Mouse (Mus musculus) liver, postnatal 0 days (tissue): ENCODE results near the gene 1600014C10Rik. TPM values are rescaled to one million over a fixed set of nuclear protein-coding genes. Genes with fewer than 3 reads are reported as not detected.

Experiments
- ATAC-seq: fragments of 200-750 bp; cut with Nextera tagmentation; 2 replicates; pipeline ENCODE4 v1.8.0; 2017; ENCODE audit warnings: mild to moderate bottlenecking, moderate library complexity
- DNase-seq: peaks from one replicate; pipeline ENCODE4 v3.0.0-alpha.2; 2016
- H3K27ac ChIP-seq: fragments of 300-500 bp; sonication (generic); 2 replicates; pipeline ENCODE4 v1.5.1; 2014; ENCODE audit warnings: antibody characterized with exemption, moderate library complexity, mild to moderate bottlenecking, low read depth
- H3K27me3 ChIP-seq: fragments of 300-500 bp; sonication (generic); 2 replicates; pipeline ENCODE4 v1.6.1; 2014; ENCODE audit warnings: low read length, control low read depth, mixed read lengths; ENCODE audit not compliant: insufficient read depth
- H3K36me3 ChIP-seq: fragments of 300-500 bp; sonication (generic); replicated peaks from 2 replicates; pipeline ENCODE4 v1.6.1; 2014; ENCODE audit warnings: mild to moderate bottlenecking, control low read depth, low read length, moderate library complexity, mixed read lengths; ENCODE audit not compliant: insufficient read depth
- H3K4me1 ChIP-seq: fragments of 300-500 bp; sonication (generic); 2 replicates; pipeline ENCODE4 v1.6.1; 2014; ENCODE audit warnings: antibody characterized with exemption, mild to moderate bottlenecking, control low read depth; ENCODE audit not compliant: insufficient read depth
- H3K4me2 ChIP-seq: fragments of 300-500 bp; sonication (generic); 2 replicates; pipeline ENCODE4 v1.6.1; 2014; ENCODE audit warnings: low read depth, mild to moderate bottlenecking, low read length, moderate library complexity, mixed read lengths
- H3K4me3 ChIP-seq: fragments of 300-500 bp; sonication (generic); 2 replicates; pipeline ENCODE4 v1.5.1; 2014; ENCODE audit warnings: low read depth, low read length
- H3K9ac ChIP-seq: fragments of 300-500 bp; sonication (generic); replicated peaks from 2 replicates; pipeline ENCODE4 v1.6.1; 2014; ENCODE audit warnings: mild to moderate bottlenecking, moderate library complexity
- H3K9me3 ChIP-seq: fragments of 300-500 bp; sonication (generic); 2 replicates; pipeline ENCODE4 v1.6.1; 2016; ENCODE audit warnings: mild to moderate bottlenecking, control low read depth, low read length, mixed read lengths
- CTCF ChIP-seq: sonication (generic); IDR thresholded peaks from 2 replicates; pipeline ENCODE4 v1.5.1; 2016; ENCODE audit warnings: antibody characterized with exemption, low read depth
- EP300 ChIP-seq: IDR thresholded peaks from 2 replicates; pipeline ENCODE4 v1.6.1; 2016; ENCODE audit warnings: antibody characterized with exemption, low read depth, mild to moderate bottlenecking
- WGBS: fragments of 180-500 bp; shearing (Covaris S2); extraction: QIAGEN DNeasy Blood & Tissue Kit; methylation state at CpG from one replicate; pipeline ENCODE4 v1.1.7; 2014; ENCODE audit not compliant: insufficient replicate concordance; 5-methylcytosine and 5-hydroxymethylcytosine counted together
- polyA plus RNA-seq: library from polyadenylated mRNA; unstranded; fragments of >200 nt; fragmentation: Nextera tagmentation; extraction: Ambion mirVana; gene quantifications from 2 replicates; pipeline ENCODE4 v1.2.1, GENCODE M21; 2015

Gene 1600014C10Rik
- polyA plus RNA-seq, 1 experiment from 2014 or later = 78.1 TPM

DNA sequence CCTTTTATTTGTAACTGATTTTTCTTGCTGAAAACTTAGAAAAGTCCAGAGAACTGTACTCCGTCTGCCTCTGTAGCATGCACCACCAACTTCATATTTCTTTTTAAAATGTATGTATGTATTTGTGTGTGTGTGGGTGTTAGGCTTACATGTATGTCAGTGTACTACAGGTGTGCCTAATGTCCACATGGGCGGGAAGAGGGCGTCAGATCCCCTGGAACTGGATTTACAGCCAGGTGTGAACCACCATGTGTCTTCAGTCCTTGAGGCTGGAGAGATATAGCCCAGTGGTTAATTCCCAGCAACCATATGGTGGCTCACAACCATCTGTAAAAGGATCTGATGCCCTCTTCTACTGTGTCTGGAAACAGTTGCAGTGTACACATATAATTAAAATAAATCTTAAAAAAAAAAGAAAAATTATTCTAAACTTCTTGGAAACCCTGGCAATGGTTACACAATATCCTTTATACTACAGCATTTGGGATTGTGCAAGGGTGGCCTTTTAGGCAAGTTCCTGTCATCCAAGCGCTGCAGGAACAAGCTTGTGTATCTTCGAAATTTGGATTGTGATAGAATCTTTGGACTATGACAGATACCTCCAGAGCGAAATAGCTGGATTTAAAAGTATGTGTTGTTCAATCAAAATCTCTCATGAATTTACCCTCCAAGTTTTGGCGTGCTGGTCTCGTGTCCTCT lies 17.0 kb downstream of the 1600014C10Rik start:
- Histone ChIP-seq H3K4me2 (peak overlapping the region; percentile 62), H3K27ac (peak overlapping the region; percentile 76), H3K9me3 (no peaks in the 10 kb centered on the region), H3K27me3 (no peaks in the 10 kb centered on the region), H3K4me1 (peaks cover 6% of the 10 kb centered on the region; the same call in 1 of the 2 replicates), H3K4me3 (no peak overlapping the region), H3K9ac (peak overlapping the region; percentile 41; the same call in 1 of the 2 replicates), H3K36me3 (peaks cover 9% of the 10 kb centered on the region)
- WGBS = 49% methylated on average over 8 of the region's 8 CpGs
- peak; percentile 37; the same call in 1 of the 2 replicates for ATAC-seq
- DNase-seq = no peak
- TF ChIP-seq EP300 = no peak
- TF ChIP-seq CTCF = no peak

- H3K4me2 ChIP-seq = peak overlapping the region; percentile 62
- H3K9ac ChIP-seq = peak overlapping the region; percentile 41; the same call in 1 of the 2 replicates
- H3K27me3 ChIP-seq = no peaks in the 10 kb centered on the region
- WGBS = 4% methylated on average over 28 of the region's 28 CpGs
- H3K27ac ChIP-seq = peak overlapping the region; percentile 76
- H3K4me1 ChIP-seq = peaks cover 6% of the 10 kb centered on the region; the same call in 1 of the 2 replicates
- TF ChIP-seq CTCF (peak; percentile 100), EP300 (no peak)
- H3K9me3 ChIP-seq = no peaks in the 10 kb centered on the region
- DNase-seq (peak; percentile 89), ATAC-seq (peak; percentile 86)
- peaks cover 6% of the 10 kb centered on the region; the same call in 1 of the 2 replicates for H3K36me3 ChIP-seq
- peak overlapping the region; percentile 20 for H3K4me3 ChIP-seq
Measured at GRCm38 (mm10) chr7:38200606-38201289, 17.7 kb downstream of the 1600014C10Rik start.

DNA sequence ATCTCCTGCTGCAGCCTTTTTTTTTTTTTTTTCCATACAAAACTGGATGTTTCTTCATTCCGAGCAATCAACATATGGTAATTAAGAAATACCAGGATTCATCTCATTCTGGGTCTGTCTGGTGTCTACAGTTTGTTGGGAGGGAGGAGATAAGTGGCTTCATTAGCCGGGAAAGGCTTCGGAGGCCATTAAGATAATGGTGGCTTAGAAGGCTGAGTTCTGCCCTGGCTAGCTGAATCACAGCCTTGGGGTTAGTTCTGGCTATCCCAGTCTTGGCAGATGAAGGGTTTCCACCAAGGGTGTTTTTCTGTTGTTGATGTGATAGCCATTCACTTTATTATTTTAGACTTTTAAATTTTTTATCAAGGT lies 18.3 kb downstream of the 1600014C10Rik start:
- no peak for DNase-seq
- Histone ChIP-seq H3K4me2 (no peak overlapping the region), H3K4me3 (no peak overlapping the region), H3K27me3 (no peaks in the 10 kb centered on the region), H3K27ac (no peak overlapping the region), H3K9me3 (no peaks in the 10 kb centered on the region), H3K4me1 (peaks cover 6% of the 10 kb centered on the region; the same call in 1 of the 2 replicates), H3K9ac (no peak overlapping the region), H3K36me3 (peaks cover 4% of the 10 kb centered on the region; the same call in 1 of the 2 replicates)
- ATAC-seq = no peak
- TF ChIP-seq CTCF (no peak), EP300 (no peak)
- 36% methylated on average over 3 of the region's 3 CpGs for WGBS

GRCm38 (mm10) chr7:38204314-38204713 lies 21.3 kb downstream of the 1600014C10Rik start:
- H3K4me1 ChIP-seq = peaks cover 6% of the 10 kb centered on the region; the same call in 1 of the 2 replicates
- no peak overlapping the region for H3K4me3 ChIP-seq
- H3K27ac ChIP-seq = no peak overlapping the region
- H3K27me3 ChIP-seq = no peaks in the 10 kb centered on the region
- no peak overlapping the region for H3K9ac ChIP-seq
- H3K4me2 ChIP-seq = no peak overlapping the region
- 80% methylated on average over 6 of the region's 6 CpGs for WGBS
- DNase-seq = no peak
- ATAC-seq = no peak
- H3K36me3 ChIP-seq = no peaks in the 10 kb centered on the region
- no peaks in the 10 kb centered on the region for H3K9me3 ChIP-seq
- TF ChIP-seq CTCF = peak; percentile 37
- no peak for TF ChIP-seq EP300

GRCm38 (mm10) chr7:38205801-38206200 lies 22.8 kb downstream of the 1600014C10Rik start:
- Histone ChIP-seq H3K27me3 (no peaks in the 10 kb centered on the region), H3K9ac (no peak overlapping the region), H3K27ac (no peak overlapping the region), H3K9me3 (no peaks in the 10 kb centered on the region), H3K36me3 (no peaks in the 10 kb centered on the region), H3K4me2 (no peak overlapping the region), H3K4me1 (peaks cover under 1% of the 10 kb centered on the region; the same call in 1 of the 2 replicates), H3K4me3 (no peak overlapping the region)
- 66% methylated on average over 2 of the region's 2 CpGs for WGBS
- ATAC-seq = no peak
- DNase-seq = no peak
- no peak for TF ChIP-seq EP300
- TF ChIP-seq CTCF = no peak

DNA sequence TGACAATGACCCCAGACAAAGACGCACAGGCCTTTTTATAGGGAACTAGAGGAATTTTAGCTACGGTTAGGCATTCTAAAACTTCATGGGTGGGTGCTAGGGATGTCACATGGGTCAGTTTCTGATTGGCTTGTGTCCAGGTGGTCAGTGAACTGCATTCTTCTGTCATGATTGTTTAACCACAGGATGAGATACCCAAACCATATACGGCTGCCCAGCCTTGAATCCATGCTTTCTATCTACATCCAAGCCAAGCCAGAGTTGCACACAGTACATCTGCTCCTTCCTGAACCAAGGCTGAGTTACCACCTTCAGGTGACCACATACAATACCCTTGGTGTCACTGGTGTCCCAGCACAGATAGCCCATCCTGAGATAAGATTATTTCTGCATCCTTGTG lies 23.5 kb downstream of the 1600014C10Rik start:
- no peak for ATAC-seq
- Histone ChIP-seq H3K27ac (no peak overlapping the region), H3K36me3 (no peaks in the 10 kb centered on the region), H3K9ac (no peak overlapping the region), H3K27me3 (no peaks in the 10 kb centered on the region), H3K4me2 (no peak overlapping the region), H3K4me1 (no peaks in the 10 kb centered on the region), H3K9me3 (no peaks in the 10 kb centered on the region), H3K4me3 (no peak overlapping the region)
- no peak for TF ChIP-seq CTCF
- no peak for TF ChIP-seq EP300
- no peak for DNase-seq
- 72% methylated on average over 3 of the region's 3 CpGs for WGBS
